Mouse (Mus musculus) lung, postnatal 0 days (tissue): ENCODE data around the gene Nmur1. TPM values are rescaled to one million over a fixed set of nuclear protein-coding genes. Genes with fewer than 3 reads are reported as not detected.
A peak's percentile ranks its signal among the peaks of the same experiment; 100 is the strongest.

Experiments used
- ATAC-seq: fragments of 200-750 bp; cut with Nextera tagmentation; 2 replicates; pipeline ENCODE4 v1.8.0; 2017; ENCODE audit warnings: moderate library complexity
- DNase-seq: peaks from one replicate; pipeline ENCODE4 v3.0.0-alpha.2; 2016; ENCODE audit warnings: low spot score
- H3K27ac ChIP-seq: fragments of 300-500 bp; sonication (generic); 2 replicates; pipeline ENCODE4 v1.5.1; 2014; ENCODE audit warnings: antibody characterized with exemption, mild to moderate bottlenecking, low read length, mixed read lengths
- H3K27me3 ChIP-seq: fragments of 300-500 bp; sonication (generic); replicated peaks from 2 replicates; pipeline ENCODE4 v1.6.1; 2014; ENCODE audit warnings: low read length, mixed read lengths; ENCODE audit not compliant: insufficient read depth
- H3K36me3 ChIP-seq: fragments of 300-500 bp; sonication (generic); 2 replicates; pipeline ENCODE4 v1.6.1; 2014; ENCODE audit warnings: low read length, mixed read lengths; ENCODE audit not compliant: insufficient read depth
- H3K4me1 ChIP-seq: fragments of 300-500 bp; sonication (generic); 2 replicates; pipeline ENCODE4 v1.6.1; 2014; ENCODE audit warnings: antibody characterized with exemption, low read depth, low read length, mixed read lengths; ENCODE audit not compliant: insufficient read depth
- H3K4me2 ChIP-seq: fragments of 300-500 bp; sonication (generic); replicated peaks from 2 replicates; pipeline ENCODE4 v1.6.1; 2014; ENCODE audit warnings: low read depth, mild to moderate bottlenecking, low read length, moderate library complexity, mixed read lengths
- H3K4me3 ChIP-seq: fragments of 300-500 bp; sonication (generic); 2 replicates; pipeline ENCODE4 v1.5.1; 2014; ENCODE audit warnings: low read depth, low read length
- H3K9ac ChIP-seq: fragments of 300-500 bp; sonication (generic); replicated peaks from 2 replicates; pipeline ENCODE4 v1.6.1; 2014; ENCODE audit warnings: low read depth, mild to moderate bottlenecking
- H3K9me3 ChIP-seq: fragments of 300-500 bp; sonication (generic); 2 replicates; pipeline ENCODE4 v1.6.1; 2016; ENCODE audit warnings: low read length, mixed read lengths
- CTCF ChIP-seq: IDR thresholded peaks from 2 replicates; pipeline ENCODE4 v1.5.1; 2016; ENCODE audit warnings: antibody characterized with exemption, mild to moderate bottlenecking
- EP300 ChIP-seq: IDR thresholded peaks from 2 replicates; pipeline ENCODE4 v1.6.1; 2016; ENCODE audit warnings: antibody characterized with exemption, mild to moderate bottlenecking, control low read depth
- WGBS: fragments of 180-500 bp; shearing (Covaris S2); extraction: QIAGEN DNeasy Blood & Tissue Kit; methylation state at CpG from one replicate; pipeline ENCODE4 v1.1.7; 2014; 5-methylcytosine and 5-hydroxymethylcytosine counted together
- polyA plus RNA-seq: library from polyadenylated mRNA; unstranded; fragments of >200 nt; fragmentation: Nextera tagmentation; extraction: Ambion mirVana; gene quantifications from 2 replicates; pipeline ENCODE4 v1.2.1, GENCODE M21; 2015

The Nmur1 gene
- polyA plus RNA-seq, 1 experiment from 2014 or later: 2.1 TPM

DNA sequence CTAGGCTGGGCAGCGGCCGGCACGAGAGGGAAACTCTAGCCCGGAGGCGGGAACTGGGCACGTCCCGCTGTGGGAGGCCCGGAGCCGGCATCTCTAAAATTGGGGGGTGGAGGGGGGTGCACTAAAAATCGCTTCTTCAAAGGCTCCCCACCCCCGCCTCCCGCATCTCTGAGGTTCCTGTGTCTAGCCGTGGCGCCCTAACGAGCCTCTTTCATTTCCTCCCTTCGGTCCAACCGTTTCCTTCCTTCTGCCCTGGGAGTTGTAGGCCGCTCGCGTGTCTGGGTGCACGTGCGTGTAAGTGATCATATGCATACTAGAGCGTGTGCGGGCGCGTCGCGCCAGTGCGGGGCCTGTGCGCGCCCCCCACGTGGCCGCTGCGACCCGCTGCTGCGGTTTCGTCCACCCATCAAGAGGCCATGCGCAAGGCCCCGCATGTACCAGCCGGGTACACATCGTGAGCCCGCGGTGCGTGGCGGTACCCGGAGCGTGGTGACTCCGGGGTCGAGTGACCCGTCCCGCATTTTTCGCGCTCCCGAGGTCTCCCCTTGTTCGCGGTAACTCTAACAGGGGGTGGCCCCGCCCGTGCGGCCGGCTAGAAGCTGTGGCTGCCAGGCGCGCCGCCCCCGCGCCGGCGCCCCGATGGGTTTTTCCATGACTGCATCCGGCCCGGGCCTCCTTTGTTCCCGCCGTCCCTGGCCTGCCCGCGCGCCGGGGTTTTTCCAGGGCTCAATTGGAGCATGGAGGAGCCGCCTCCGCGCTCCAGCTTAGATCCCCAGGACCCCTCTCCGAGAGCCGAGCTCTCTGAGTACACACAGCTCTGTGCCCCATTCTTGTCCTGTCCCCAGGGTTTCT lies 16.2 kb upstream of the Nmur1 start:
- Histone ChIP-seq H3K27ac (peak overlapping the region; percentile 98), H3K4me2 (peak overlapping the region; percentile 83), H3K9me3 (no peaks in the 10 kb centered on the region), H3K4me1 (peaks cover 24% of the 10 kb centered on the region), H3K4me3 (peak overlapping the region; percentile 43), H3K9ac (peak overlapping the region; percentile 67), H3K36me3 (no peaks in the 10 kb centered on the region), H3K27me3 (no peaks in the 10 kb centered on the region)
- ATAC-seq: peak; percentile 55
- peak; percentile 90 for DNase-seq
- TF ChIP-seq EP300 (no peak; the same call in 1 of the 2 replicates), CTCF (no peak; the same call in 1 of the 2 replicates)
- under 1% methylated on average over 73 of the region's 81 CpGs for WGBS

GRCm38 (mm10) chr1:86441724-86441979 lies 15.6 kb upstream of the Nmur1 start:
- Histone ChIP-seq H3K27me3 (no peaks in the 10 kb centered on the region), H3K4me2 (peak overlapping the region; percentile 83), H3K9ac (peak overlapping the region; percentile 67), H3K4me3 (peak overlapping the region; percentile 43), H3K9me3 (no peaks in the 10 kb centered on the region), H3K36me3 (no peaks in the 10 kb centered on the region), H3K27ac (peak overlapping the region; percentile 98), H3K4me1 (peaks cover 24% of the 10 kb centered on the region)
- no peak for ATAC-seq
- no peak for TF ChIP-seq CTCF
- TF ChIP-seq EP300: peak; percentile 35
- 2% methylated on average over 5 of the region's 5 CpGs for WGBS
- DNase-seq: no peak

GRCm38 (mm10) chr1:86440887-86441723 lies 15.1 kb upstream of the Nmur1 start:
- no peaks in the 10 kb centered on the region for H3K9me3 ChIP-seq
- no peaks in the 10 kb centered on the region for H3K36me3 ChIP-seq
- peaks cover 24% of the 10 kb centered on the region for H3K4me1 ChIP-seq
- no peaks in the 10 kb centered on the region for H3K27me3 ChIP-seq
- ATAC-seq (peak; percentile 56), DNase-seq (peak; percentile 89)
- WGBS: under 1% methylated on average over 21 of the region's 29 CpGs
- H3K4me3 ChIP-seq: peak overlapping the region; percentile 43
- H3K4me2 ChIP-seq: peak overlapping the region; percentile 83
- TF ChIP-seq EP300: no peak
- TF ChIP-seq CTCF: no peak; the same call in 1 of the 2 replicates
- H3K27ac ChIP-seq: peak overlapping the region; percentile 98
- H3K9ac ChIP-seq: no peak overlapping the region

- ATAC-seq (peak; percentile 73), DNase-seq (peak; percentile 98)
- H3K27ac ChIP-seq: peak overlapping the region; percentile 98
- no peak overlapping the region; the same call in 1 of the 2 replicates for H3K9ac ChIP-seq
- no peak for TF ChIP-seq EP300
- peak; percentile 98 for TF ChIP-seq CTCF
- peaks cover 26% of the 10 kb centered on the region for H3K4me1 ChIP-seq
- no peaks in the 10 kb centered on the region for H3K9me3 ChIP-seq
- no peaks in the 10 kb centered on the region for H3K36me3 ChIP-seq
- H3K27me3 ChIP-seq: no peaks in the 10 kb centered on the region
- peak overlapping the region; percentile 83 for H3K4me2 ChIP-seq
- H3K4me3 ChIP-seq: peak overlapping the region; percentile 43
- 6% methylated on average over 18 of the region's 18 CpGs for WGBS
Observed at GRCm38 (mm10) chr1:86440171-86440886, 14.3 kb upstream of the Nmur1 start.

- H3K27ac ChIP-seq: no peak overlapping the region; the same call in 1 of the 2 replicates
- WGBS: 30% methylated on average over 8 of the region's 8 CpGs
Observed at GRCm38 (mm10) chr1:86439487-86440170, 13.6 kb upstream of the Nmur1 start.

More at GRCm38 (mm10) chr1:86439487-86440170, 13.6 kb upstream of the Nmur1 start:
- no peak for TF ChIP-seq EP300
- TF ChIP-seq CTCF: no peak; the same call in 1 of the 2 replicates
- Histone ChIP-seq H3K27me3 (no peaks in the 10 kb centered on the region), H3K4me3 (no peak overlapping the region), H3K36me3 (no peaks in the 10 kb centered on the region), H3K9me3 (no peaks in the 10 kb centered on the region), H3K9ac (no peak overlapping the region), H3K4me1 (peaks cover 32% of the 10 kb centered on the region), H3K4me2 (no peak overlapping the region)
- peak; percentile 41 for DNase-seq
- no peak for ATAC-seq
